Mouse (Mus musculus) erythroblast, adult 5-6 weeks (primary cell): ENCODE measurements at regions not wholly inside any gene's neighbourhood (a gene's known extent, or its start where the extent isn't known, plus 50 kb on each side); places are given as distances from the start of the nearest gene placed in this dataset.

Source experiments
- ATAC-seq: replicated peaks from 2 replicates; pipeline ENCODE4 v1.8.0; 2016; ENCODE audit warnings: moderate number of reproducible peaks, mild to moderate bottlenecking, moderate TSS enrichment, inconsistent platforms; ENCODE audit not compliant: poor library complexity, low FRiP score, severe bottlenecking

DNA sequence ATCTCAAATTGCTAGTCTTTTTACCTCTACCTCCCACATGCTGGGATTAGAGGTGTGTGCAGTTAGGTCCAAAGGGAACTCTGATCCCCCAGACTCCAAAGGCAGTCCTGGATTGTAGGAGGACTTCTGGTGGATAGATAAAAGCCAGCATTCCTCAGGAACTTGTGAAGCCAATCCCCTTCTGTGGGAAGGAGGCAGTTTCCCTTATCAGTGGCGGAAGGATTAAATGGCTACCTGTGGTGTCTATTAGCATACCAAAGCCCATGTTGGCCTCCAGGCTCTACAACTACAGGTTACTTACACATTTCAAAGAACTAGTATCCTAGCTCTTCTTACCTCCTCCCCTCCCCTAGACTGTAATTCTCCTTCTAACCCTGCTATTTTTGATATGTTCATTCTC lies 78.6 kb upstream of the Chd6 start:
- no peak for ATAC-seq

DNA sequence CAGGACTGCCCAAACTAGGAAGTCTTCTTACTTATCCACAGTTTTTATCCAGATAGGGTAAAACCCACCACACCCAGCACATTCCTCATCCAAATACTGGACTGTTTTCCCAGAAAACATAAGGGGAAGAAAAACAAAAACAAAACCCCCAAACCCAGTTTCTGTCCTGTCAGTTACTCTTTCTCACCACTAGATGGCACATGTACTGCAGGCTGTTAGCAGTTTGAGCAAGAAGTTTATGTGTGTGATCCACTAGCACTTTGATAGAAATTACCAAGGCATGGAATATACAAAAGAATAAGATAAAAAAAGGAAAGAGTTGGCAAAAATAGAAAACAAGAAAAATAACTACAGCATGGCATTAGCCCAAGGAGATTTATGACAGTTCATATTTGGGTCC lies 76.2 kb upstream of the Chd6 start:
- no peak for ATAC-seq

DNA sequence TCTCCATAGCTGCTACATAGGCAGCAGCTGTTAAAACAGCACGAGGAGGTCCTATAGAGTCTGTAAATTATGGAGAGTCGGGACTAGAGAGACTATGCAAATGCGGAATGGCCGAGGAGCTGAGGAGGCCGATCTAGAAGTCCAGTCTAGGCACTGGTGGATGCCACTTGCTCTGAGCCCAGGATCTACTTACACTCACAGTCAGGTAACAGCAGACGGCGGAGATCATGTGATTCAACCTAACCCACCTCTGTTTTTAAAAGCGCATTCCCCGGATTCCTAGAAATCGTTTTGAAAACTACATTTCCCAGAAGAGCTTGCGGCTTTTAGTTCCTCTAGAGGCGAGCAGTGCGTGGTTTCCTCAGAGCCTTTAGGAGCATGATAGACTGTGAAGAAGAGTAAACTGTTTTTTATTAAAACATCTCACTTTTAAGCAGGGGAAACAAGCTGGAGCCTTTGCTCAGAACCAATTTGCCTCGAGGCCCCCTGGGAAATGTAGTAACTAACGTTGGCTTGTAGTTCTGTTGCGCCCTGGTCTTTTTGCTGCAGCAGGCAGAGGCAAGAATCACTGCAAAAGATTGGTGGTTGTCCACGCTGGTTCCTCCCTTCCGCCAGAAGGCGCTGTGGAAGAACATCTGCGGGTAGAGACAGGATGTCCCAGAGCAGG lies 68.6 kb upstream of the Chd6 start:
- no peak for ATAC-seq

DNA sequence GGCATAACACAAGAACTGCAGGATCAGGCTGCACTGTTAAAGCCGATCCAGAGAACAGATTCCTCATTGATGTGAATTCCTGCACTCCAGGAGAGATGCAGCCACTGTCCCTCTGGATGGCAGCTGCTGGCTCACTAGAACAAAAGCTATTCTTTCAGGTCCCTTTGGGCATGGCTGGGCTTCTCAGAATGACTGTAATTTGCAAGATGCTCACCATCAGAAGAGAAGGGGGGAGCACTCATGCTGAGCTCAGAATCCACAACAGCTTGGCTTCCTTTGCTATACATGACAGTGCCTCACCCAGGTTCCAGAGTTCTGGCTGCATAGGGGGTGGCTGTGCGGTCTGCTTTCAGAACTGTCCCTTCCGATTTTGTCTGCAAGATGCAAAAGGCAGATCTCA lies 57.8 kb upstream of the Chd6 start:
- ATAC-seq: no peak

DNA sequence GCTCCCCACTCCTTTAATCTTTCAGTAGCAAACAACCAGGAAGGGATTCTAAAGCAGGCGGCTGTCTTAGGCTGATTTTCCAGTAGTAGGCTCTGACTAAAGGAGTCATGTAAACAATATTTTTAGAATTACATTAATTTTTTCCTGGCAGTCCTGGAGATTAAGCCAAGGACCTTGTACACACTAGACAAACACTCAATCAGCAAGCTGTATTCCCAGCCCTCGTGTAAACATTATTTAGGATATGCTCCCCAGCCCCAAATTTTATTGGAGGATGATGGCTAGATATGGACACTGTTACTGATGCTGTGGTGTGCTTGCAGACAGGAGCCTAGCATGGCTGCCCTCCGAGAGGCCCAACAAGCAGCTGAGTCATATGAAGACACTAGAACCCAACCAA lies 56.6 kb upstream of the Chd6 start:
- no peak for ATAC-seq

GRCm38 (mm10) chr2:161164320-161164719 lies 55.4 kb upstream of the Chd6 start:
- ATAC-seq: no peak
